Mouse (Mus musculus): ENCODE measurements at regions not wholly inside any gene's neighbourhood (a gene's known extent, or its start where the extent isn't known, plus 50 kb on each side); places are given as distances from the start of the nearest gene placed in this dataset.

DNA sequence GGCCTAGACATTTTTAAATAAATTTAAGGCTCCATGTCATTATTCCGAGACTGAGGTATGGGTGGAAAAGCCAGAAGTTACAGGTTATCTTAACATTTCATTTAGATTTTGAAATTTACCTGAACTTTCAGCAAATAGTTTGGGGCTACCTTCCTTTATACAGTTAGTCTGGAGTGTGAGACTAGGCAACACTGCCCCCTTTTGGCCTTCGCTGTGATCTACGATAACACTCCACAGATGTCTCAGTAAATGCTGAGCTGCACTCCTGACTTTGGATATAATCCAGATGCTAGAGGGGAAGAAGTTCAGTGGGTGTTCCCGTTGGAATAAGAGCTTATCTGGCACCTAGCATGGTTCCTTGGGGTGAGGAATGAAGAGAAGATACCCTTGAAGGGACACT lies 224.6 kb downstream of the Nsun3 start:
- TF ChIP-seq CTCF (IDR thresholded peaks at IDR 0.05; ENCODE audit: low read depth) (peak; percentile 18; the same call in 1 of the 2 replicates), EP300 (IDR thresholded peaks at IDR 0.05; ENCODE audit: low read depth) (no peak)

Measured in liver, postnatal 0 days (tissue).